Mouse (Mus musculus) Muller cell, postnatal 12 days (primary cell): Measurements from ENCODE around the gene Plekha4.

Experiments used
- DNase-seq: peaks from one replicate; pipeline ENCODE4 v3.0.0-alpha.2; 2015; ENCODE audit errors: inconsistent ontology term

Plekha4 gene

GRCm38 (mm10) chr7:45568601-45569473, 42.7 kb downstream of the Plekha4 start:
- no peak for DNase-seq

GRCm38 (mm10) chr7:45570103-45570741, 44.1 kb downstream of the Plekha4 start, which contains the start of gene Bcat2:
Gene Bcat2 (plus strand): TSS chr7:45570153.
- DNase-seq: peak; percentile 82

- DNase-seq: no peak
Measured at GRCm38 (mm10) chr7:45571966-45572365, 45.8 kb downstream of the Plekha4 start.

- DNase-seq: no peak
Measured at GRCm38 (mm10) chr7:45573954-45574353, 47.8 kb downstream of the Plekha4 start.

GRCm38 (mm10) chr7:45574472-45575379, 48.6 kb downstream of the Plekha4 start:
- DNase-seq: no peak

- no peak for DNase-seq
Measured at GRCm38 (mm10) chr7:45585923-45586322, 59.8 kb downstream of the Plekha4 start.

- no peak for DNase-seq
Measured at GRCm38 (mm10) chr7:45587631-45588592, 61.8 kb downstream of the Plekha4 start.

GRCm38 (mm10) chr7:45589173-45589572, 63.0 kb downstream of the Plekha4 start:
- DNase-seq: peak; percentile 98

GRCm38 (mm10) chr7:45589898-45590297, 63.8 kb downstream of the Plekha4 start:
- DNase-seq: no peak

- DNase-seq: no peak
Measured at GRCm38 (mm10) chr7:45590874-45591273, 64.7 kb downstream of the Plekha4 start.

- no peak for DNase-seq
Measured at GRCm38 (mm10) chr7:45591880-45592279, 65.8 kb downstream of the Plekha4 start.

GRCm38 (mm10) chr7:45593118-45593815, 67.1 kb downstream of the Plekha4 start:
- DNase-seq: peak; percentile 76

GRCm38 (mm10) chr7:45595176-45595575, 69.0 kb downstream of the Plekha4 start:
- no peak for DNase-seq

GRCm38 (mm10) chr7:45596107-45596506, 70.0 kb downstream of the Plekha4 start:
- no peak for DNase-seq

- DNase-seq: no peak
Measured at GRCm38 (mm10) chr7:45597013-45597412, 70.9 kb downstream of the Plekha4 start.

GRCm38 (mm10) chr7:45597527-45597926, 71.4 kb downstream of the Plekha4 start:
- no peak for DNase-seq

GRCm38 (mm10) chr7:45598960-45599879, 73.1 kb downstream of the Plekha4 start:
- no peak for DNase-seq
